Mouse (Mus musculus) liver, embryonic 11.5 days (tissue): ENCODE results near the gene Ms4a12. TPM values are rescaled to one million over a fixed set of nuclear protein-coding genes. Genes with fewer than 3 reads are reported as not detected.

Experiments used
- ATAC-seq: fragments of 200-750 bp; cut with Nextera tagmentation; replicated peaks from 2 replicates; pipeline ENCODE4 v1.8.0; 2017; ENCODE audit warnings: moderate number of reproducible peaks, mild to moderate bottlenecking, moderate TSS enrichment, moderate library complexity; ENCODE audit not compliant: low FRiP score
- DNase-seq: peaks from one replicate; pipeline ENCODE4 v3.0.0-alpha.2; 2017; ENCODE audit warnings: low spot score
- H3K27ac ChIP-seq: fragments of 300-500 bp; sonication (generic); 2 replicates; pipeline ENCODE4 v1.5.1; 2014; ENCODE audit warnings: mild to moderate bottlenecking, low read depth, low read length, control low read depth
- H3K27me3 ChIP-seq: fragments of 300-500 bp; sonication (generic); replicated peaks from 2 replicates; pipeline ENCODE4 v1.6.1; 2014; ENCODE audit warnings: low read length, mixed read lengths; ENCODE audit not compliant: control insufficient read depth, insufficient read depth
- H3K36me3 ChIP-seq: fragments of 300-500 bp; sonication (generic); 2 replicates; pipeline ENCODE4 v1.6.1; 2014; ENCODE audit warnings: mild to moderate bottlenecking, low read length, moderate library complexity, mixed read lengths; ENCODE audit not compliant: control insufficient read depth, insufficient read depth
- H3K4me1 ChIP-seq: fragments of 300-500 bp; sonication (generic); replicated peaks from 2 replicates; pipeline ENCODE4 v1.6.1; 2014; ENCODE audit warnings: low read length, mixed read lengths; ENCODE audit not compliant: control insufficient read depth, insufficient read depth
- H3K4me2 ChIP-seq: fragments of 300-500 bp; sonication (generic); 2 replicates; pipeline ENCODE4 v1.6.1; 2014; ENCODE audit warnings: mild to moderate bottlenecking, control low read depth, moderate library complexity
- H3K4me3 ChIP-seq: fragments of 300-500 bp; sonication (generic); 2 replicates; pipeline ENCODE4 v1.5.1; 2014; ENCODE audit warnings: low read depth, low read length, control low read depth
- H3K9ac ChIP-seq: fragments of 300-500 bp; sonication (generic); 2 replicates; pipeline ENCODE4 v1.6.1; 2014; ENCODE audit warnings: low read depth, low read length, control low read depth
- H3K9me3 ChIP-seq: fragments of 300-500 bp; sonication (generic); 2 replicates; pipeline ENCODE4 v1.6.1; 2016; ENCODE audit warnings: low read length, inconsistent platforms, mixed read lengths; ENCODE audit not compliant: control insufficient read depth
- WGBS: fragments of 180-500 bp; shearing (Covaris S2); extraction: QIAGEN DNeasy Blood & Tissue Kit; methylation state at CpG from one replicate; pipeline ENCODE4 v1.1.7; 2014; 5-methylcytosine and 5-hydroxymethylcytosine counted together
- polyA plus RNA-seq: library from polyadenylated mRNA; unstranded; fragments of >200 nt; fragmentation: Nextera tagmentation; extraction: Ambion mirVana; gene quantifications from 2 replicates; pipeline ENCODE4 v1.2.1, GENCODE M21; 2014

Ms4a12 gene
- polyA plus RNA-seq, 1 experiment from 2014 or later, result not detected

DNA sequence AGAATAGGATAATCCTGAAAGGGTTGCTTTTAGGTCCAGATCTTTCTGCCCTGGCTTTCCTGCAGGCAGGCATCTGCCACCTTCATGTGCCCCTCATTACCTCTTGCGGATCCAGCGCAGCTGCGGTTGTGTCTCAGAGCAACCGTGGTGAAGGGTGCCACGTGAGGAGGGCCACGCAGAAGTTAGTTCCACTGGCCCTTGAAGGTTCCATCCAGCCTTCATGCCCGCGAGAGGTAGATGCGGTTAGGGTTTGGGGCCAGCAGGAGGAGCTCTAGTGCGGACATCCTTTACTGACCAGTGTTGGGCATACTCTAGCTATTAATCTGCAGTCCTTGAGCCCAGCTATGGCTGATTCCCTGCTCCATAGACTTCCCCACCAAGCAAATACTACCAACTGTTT lies 67.1 kb downstream of the Ms4a12 start, which contains the start of gene 1700025F22Rik:
Gene 1700025F22Rik (minus strand): TSS at position 149 of the 400 bp plus-strand sequence.
- H3K27me3 ChIP-seq, result no peaks in the 10 kb centered on the region
- no peak for ATAC-seq
- whole genome bisulfite sequencing, result 28% methylated on average over 10 of the region's 10 CpGs

More for the DNA sequence above, 67.1 kb downstream of the Ms4a12 start, which contains the start of gene 1700025F22Rik:
- DNase-seq, result no peak
- H3K4me3 ChIP-seq, result no peak within 1 kb of the TSS
- no peak within 1 kb of the TSS for H3K27ac ChIP-seq
- no peaks in the 10 kb centered on the region for H3K36me3 ChIP-seq
- H3K9me3 ChIP-seq, result no peaks in the 10 kb centered on the region
- no peak within 1 kb of the TSS for H3K9ac ChIP-seq
- H3K4me1 ChIP-seq, result no peaks in the 10 kb centered on the region
- H3K4me2 ChIP-seq, result no peak within 1 kb of the TSS

Other genes starting within 250 kb of the Ms4a12 start
- not detected in 2 replicates for gene Ms4a15, start 239.2 kb downstream of the Ms4a12 start, polyA plus RNA-seq
- gene Ms4a18, start 214.4 kb downstream of the Ms4a12 start, polyA plus RNA-seq, result not detected in 2 replicates
- not detected in 2 replicates for gene Ms4a8a, start 151.3 kb downstream of the Ms4a12 start, polyA plus RNA-seq
- not detected in 2 replicates for gene 1700017D01Rik, start 101.6 kb downstream of the Ms4a12 start, polyA plus RNA-seq
- gene 1700025F22Rik, start 67.1 kb downstream of the Ms4a12 start, polyA plus RNA-seq, result not detected in 2 replicates
- gene Ms4a13, start 35.7 kb downstream of the Ms4a12 start, polyA plus RNA-seq, result not detected in 2 replicates
- gene Ms4a1, start 33.8 kb upstream of the Ms4a12 start, polyA plus RNA-seq, result 0.12 TPM in 1 of 2 replicates, not detected in the other
- gene Ms4a5, start 51.4 kb upstream of the Ms4a12 start, polyA plus RNA-seq, result not detected in 2 replicates
- gene Ms4a14, start 82.0 kb upstream of the Ms4a12 start, polyA plus RNA-seq, result not detected in 2 replicates
- 1.1 and 1.3 TPM in 2 replicates for gene Ms4a7, start 103.7 kb upstream of the Ms4a12 start, polyA plus RNA-seq
- gene Ms4a4a, start 143.1 kb upstream of the Ms4a12 start, polyA plus RNA-seq, result 1.3 and 2.2 TPM in 2 replicates
- gene Ms4a4c, start 172.3 kb upstream of the Ms4a12 start, polyA plus RNA-seq, result 0.56 TPM in 1 of 2 replicates, not detected in the other
- not detected in 2 replicates for gene Ms4a4b, start 211.1 kb upstream of the Ms4a12 start, polyA plus RNA-seq
- gene Ms4a6c, start 236.9 kb upstream of the Ms4a12 start, polyA plus RNA-seq, result 2.6 and 3.2 TPM in 2 replicates